Mouse (Mus musculus) thymus, adult 2 months (tissue): ENCODE data around the gene Rab37.

Experiments used
- CTCF ChIP-seq: fragments of 200-500 bp; IDR thresholded peaks from 2 replicates; pipeline ENCODE4 v1.5.1; 2012; ENCODE audit warnings: mild to moderate bottlenecking, control low read depth, low read length, moderate library complexity, borderline replicate concordance; ENCODE audit not compliant: control insufficient read depth, poor library complexity, insufficient read depth; ENCODE audit errors: extremely low read depth
- POLR2A ChIP-seq: fragments of 200-500 bp; IDR thresholded peaks from 2 replicates; pipeline ENCODE4 v1.6.1; 2012; ENCODE audit warnings: mild to moderate bottlenecking, low read length, control low read depth, moderate library complexity; ENCODE audit not compliant: control insufficient read depth, poor library complexity, insufficient read depth; ENCODE audit errors: extremely low read depth

- TF ChIP-seq CTCF: no peak
- TF ChIP-seq POLR2A: no peak
These were observed 909 bp downstream of the Rab37 start for GRCm38 (mm10) chr11:115092140-115092539.
